Mouse (Mus musculus) lung, postnatal 0 days (tissue): ENCODE results near the gene Gpatch1.

Experiments used
- CTCF ChIP-seq: IDR thresholded peaks from 2 replicates; pipeline ENCODE4 v1.5.1; 2016; ENCODE audit warnings: antibody characterized with exemption, mild to moderate bottlenecking
- EP300 ChIP-seq: IDR thresholded peaks from 2 replicates; pipeline ENCODE4 v1.6.1; 2016; ENCODE audit warnings: antibody characterized with exemption, mild to moderate bottlenecking, control low read depth

- TF ChIP-seq CTCF (no peak), EP300 (no peak)
These were observed 84.4 kb downstream of the Gpatch1 start for GRCm38 (mm10) chr7:35233861-35234260.
